Mouse (Mus musculus) v-Abl transformed pro-B cells (cell line): ENCODE results near the gene Frmpd4.

Source experiments
- in situ Hi-C, 2 experiments: fragments of 400-800 bp; cut with MboI; formaldehyde crosslinking; loops; one replicate each; pipeline ENCODE4 v1.15.1; 2025; ENCODE audit not compliant: unreplicated experiment in 2 of 2

Frmpd4 gene

DNA sequence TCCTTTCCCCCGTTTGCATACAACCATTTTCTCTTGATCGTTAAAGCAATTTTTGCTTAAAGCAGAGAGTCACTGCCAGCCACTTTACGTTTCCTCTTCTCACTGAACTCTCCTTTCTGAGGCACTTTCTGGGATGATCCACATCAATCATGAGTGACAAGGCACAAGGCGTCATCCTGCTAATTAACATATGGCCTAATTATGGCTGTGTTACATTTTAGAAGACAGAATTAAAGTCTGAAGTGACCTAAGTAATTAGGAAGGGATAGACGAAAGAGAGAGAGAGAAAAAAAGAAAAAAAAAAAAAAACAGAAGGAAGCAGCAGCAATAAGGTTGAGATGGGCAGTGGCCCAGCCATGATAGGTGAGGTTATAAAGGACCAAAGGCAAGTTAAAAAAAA lies at the start of gene Frmpd4:
Gene Frmpd4, minus strand, starts transcription at position 101 of the 400 bp plus-strand sequence.
- in situ Hi-C loops = no loop called here

DNA sequence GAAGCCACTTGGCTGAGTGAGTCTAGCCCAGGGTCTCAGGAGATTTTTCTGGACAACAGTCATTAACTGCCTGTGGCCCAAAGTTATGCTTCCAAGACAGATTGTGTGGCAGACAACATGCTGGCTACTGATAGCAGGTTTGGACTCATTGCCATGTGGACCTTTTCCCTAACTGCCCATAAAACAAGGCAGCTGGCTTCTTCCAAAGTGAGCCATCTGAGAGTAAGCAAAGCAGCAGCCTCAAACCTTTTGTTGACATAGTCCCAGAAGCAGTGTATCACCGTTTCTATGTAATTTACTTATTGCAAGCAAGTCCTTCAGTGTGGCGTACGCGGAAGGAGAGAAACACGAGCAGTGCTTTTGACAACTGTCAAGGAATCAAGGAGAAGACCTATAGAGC lies 18.2 kb upstream of the Frmpd4 start:
- in situ Hi-C loops = no loop called here

DNA sequence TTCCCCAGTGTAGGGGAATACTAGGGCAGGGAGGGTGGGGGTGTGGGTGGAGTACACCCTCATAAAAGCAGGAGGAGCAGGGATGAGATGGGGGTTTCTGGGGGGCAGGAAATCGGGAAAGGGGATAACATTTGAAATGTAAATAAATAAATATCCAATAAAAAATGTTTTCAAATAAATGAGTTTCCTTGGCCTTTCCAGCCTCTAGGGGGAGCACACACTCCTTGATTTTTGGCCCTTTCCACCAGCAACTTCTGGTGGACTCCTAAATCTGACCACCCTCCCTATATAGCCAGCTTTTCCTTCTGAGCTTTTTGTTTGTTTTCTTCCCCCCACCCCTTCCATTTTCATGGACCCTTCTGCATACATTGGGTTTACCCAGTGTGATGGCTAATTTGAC lies 7.3 kb upstream of the Frmpd4 start:
- in situ Hi-C loops = no loop called here

DNA sequence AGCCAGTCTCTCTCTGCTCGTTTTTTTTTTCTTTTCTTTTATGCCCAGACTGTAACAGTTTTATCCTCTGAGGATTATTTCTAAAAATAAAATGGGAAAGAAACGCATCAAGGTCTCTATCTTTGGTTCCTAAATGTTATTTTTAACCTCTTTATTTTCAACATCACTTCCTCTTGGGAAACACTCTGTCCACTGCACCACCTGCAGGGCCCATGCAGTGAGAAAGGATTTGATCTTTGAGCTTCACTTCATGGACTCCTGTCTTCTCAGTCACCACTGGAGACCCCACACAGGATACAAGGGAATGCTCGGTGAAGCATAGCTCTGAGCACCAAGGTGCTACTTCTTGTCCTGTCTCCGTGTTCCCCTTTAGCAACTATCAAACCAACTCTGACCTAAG lies 5.2 kb downstream of the Frmpd4 start:
- in situ Hi-C loops = no loop called here

DNA sequence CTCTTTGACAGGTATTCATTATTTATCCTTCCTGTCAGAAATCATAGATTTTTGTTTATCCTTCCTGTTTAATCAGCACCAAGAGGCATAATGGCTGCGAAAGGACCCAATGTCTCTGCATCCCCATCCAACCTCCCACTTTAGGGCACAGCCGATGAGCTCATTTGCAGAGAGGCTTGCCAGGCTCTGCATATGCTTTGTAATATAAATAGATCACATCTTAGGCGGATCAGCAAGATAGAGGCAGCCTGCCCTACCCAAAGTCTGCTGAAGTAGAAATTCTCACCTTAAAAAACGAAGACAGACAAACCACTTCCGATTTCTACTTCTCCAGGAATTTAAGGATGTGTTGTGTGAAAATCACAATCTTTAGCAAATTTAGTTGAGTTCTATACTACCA lies 7.8 kb downstream of the Frmpd4 start:
- in situ Hi-C loops = no loop called here

DNA sequence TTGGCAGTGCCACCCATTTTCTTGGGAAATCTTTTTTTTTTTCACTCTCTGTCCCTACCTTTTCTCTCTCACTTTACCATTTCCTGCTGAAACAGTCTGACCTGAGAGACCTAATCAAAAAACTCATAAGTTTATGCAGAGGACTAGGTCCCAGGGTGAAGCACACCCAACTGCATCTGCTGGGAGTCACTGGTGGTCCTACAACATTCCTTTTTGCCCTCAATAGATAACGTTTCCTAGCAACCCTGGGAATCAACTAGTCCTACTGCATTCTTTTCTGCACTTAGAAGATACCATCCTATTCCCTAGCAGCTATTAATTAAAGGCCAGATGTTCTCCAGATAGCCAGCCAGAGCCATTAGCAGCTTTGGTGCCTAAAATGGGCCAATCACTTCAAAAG lies 71.8 kb downstream of the Frmpd4 start:
- in situ Hi-C loops = no loop called here

DNA sequence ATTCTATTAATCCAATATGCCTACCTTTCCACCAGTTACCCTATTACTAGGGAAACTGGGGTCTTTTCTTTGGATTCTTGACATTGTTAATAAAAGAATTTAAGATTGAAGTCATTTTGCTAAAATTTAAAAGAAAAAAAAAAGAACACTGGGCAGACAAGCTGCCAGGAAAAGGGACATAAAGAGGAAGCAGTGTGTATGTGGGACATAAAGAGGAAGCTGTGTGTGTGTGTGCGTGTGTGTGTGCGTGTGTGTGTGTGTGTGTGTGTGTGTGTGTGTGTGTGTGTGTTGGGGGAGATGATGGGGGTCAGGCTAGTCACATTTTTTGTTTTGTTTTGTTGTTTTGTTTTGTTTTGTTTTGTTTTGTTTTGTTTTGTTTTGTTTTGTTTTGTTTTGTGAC lies 121.8 kb downstream of the Frmpd4 start:
- in situ Hi-C loops = no loop called here

DNA sequence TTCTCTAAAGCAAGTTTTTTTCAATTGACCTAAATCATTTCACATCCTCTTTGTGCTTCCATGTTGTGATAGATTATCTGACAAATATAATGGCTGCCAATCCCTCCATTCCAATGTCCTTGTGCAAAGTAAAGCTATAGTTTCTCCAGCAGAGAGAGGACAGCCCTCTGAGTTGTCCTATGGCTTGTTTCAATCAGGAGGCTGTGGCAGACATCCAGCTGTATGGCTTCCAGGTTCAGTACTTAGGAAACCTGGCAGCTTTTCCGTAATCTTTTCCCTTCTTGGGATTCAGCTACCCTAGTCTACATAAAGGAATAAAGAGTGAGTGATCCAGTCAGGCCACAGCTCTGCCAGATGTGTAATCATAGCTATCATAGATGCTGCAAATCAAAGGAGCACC lies 145.8 kb downstream of the Frmpd4 start:
- in situ Hi-C loops = no loop called here

DNA sequence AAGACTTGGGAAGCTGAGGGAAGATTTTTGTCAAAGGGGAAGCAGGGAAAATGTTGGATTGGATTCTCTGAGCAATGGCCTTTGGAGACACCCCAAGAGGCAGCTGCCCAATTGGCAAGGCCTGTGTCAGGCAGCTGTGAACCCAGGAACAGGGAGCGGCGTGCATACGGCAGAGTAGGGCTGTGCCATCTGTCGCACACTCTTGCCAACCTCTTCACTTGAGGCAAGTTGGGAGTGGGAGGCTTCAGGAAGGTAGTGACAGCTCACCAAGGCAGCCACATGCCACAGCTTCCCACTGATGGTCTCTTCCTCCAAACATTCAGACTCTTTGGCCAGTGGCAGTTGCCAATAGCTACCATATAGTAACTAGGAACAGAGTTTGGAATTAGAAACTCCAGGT lies 147.2 kb downstream of the Frmpd4 start:
- in situ Hi-C loops = no loop called here

DNA sequence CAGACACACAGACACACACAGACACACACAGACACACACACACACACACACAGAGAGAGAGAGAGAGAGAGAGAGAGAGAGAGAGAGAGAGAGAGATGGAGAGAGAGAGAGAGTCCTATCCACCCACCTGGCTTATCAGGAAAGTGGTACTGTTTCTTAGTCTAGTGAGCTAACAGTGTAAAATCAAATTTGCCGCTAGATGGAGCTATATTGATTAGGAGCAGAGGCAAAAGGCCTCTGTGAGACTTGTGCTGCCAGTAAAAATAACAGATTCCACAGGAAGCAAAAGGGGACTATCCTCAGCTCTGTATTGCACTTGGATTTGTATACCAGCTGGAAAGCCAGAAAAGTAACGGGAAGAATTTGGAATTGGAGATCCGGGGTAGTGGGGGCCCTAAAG lies 161.6 kb downstream of the Frmpd4 start:
- in situ Hi-C loops = loop anchor here (10.0 to 25.0 kb wide), 3 partner anchors 222 to 897 kb away; partner anchors contain the start of gene Hccs (in 1 of the 2)

DNA sequence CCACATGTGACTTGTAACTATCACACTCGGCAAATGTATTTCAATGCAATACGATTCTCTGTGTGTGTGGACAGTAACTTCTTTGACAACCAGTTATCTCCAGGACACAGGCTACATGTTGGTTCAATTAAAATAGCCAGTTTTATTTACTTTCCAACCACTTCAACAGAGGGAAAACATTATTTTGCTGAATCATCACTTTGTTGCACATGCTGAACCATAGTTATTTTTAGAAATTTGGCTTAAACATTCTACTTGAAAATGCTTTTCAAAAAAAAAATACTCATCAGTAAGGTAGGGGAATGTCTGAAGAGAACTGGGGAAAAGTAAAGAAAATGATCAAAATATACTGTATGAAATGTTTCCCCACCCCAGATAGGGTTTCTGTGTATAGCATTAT lies 173.5 kb downstream of the Frmpd4 start:
- in situ Hi-C loops = loop anchor here (25.0 kb wide), 2 partner anchors 234 to 909 kb away; partner anchors contain the start of gene Hccs (in 1 of the 2)

DNA sequence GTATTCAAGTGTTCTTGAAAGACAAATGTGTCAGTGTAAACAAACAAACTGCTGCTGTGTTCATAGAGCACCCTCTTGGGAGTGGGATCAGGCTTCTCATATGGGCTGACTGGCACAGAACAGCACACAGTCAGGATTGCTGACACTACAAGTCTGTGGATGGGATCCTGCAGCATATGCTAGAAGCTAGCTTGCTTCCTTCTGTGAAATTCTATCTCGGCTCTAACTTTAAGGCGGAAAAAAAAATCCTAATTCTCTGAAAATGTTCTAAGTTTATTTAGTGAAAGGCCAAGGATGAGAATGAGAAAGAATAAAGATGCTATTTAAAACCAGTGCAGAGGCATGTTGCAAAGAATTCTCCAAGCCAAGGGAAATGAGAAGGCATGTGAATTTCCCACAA lies 226.6 kb downstream of the Frmpd4 start:
- in situ Hi-C loops = no loop called here

DNA sequence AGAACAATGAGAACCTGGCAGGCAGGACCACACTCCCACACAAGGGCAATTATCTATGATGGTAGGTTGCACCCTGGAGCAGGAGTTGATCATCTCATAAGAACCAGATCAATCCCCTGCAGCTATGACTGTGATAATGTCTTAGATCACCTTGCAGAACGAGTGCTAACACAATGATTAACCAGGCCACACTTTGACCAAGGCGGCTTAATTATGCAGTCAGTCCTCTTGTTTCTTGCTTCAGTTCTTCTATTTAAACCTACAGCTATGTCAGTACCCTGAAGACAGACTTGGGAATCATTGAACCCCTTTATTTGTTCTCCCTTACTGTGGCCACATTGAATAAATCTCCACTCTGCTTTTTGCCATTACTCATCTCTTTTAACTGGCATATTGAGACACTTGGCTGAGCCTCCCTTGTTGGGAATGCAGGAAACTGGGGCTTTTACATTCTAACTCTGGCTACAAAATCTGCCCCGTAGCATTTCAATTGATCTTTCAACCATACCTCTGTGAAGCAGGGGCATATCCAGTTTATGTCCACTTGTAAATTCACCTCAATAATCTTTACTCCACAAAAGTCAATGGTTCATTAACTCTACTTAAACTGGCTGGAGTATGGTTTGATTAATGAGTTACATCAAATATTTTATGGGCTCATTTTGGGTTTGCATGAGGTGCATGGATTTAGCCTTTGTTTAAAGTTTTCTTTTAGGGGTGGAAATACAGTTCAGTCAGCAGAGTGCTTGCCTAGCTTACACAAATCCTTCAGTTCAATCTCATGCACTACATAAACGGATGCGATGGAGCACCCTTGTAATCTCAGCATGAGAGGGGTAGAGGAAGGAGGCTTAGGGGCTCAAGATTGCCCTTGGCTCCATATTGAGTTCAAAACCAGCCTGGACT lies 227.5 kb downstream of the Frmpd4 start:
- in situ Hi-C loops = no loop called here

DNA sequence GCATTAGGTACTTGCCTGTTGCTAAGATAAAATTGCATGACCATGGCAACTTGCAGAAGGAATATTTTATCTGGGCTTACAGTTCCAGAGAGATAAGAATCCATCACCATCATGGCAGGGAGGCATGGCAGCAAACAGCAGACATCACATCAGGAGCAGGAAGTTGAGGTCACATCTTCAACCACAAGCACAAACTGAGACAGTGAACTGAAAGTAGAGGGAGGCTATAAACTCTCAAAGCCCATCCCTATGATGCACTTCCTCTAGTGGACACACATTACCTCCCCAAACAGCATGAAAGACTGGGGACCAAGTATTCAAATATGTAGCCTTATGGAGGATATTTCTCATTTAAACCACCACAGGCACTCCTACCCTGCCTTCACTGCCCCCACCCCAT lies 238.8 kb downstream of the Frmpd4 start:
- in situ Hi-C loops = no loop called here

DNA sequence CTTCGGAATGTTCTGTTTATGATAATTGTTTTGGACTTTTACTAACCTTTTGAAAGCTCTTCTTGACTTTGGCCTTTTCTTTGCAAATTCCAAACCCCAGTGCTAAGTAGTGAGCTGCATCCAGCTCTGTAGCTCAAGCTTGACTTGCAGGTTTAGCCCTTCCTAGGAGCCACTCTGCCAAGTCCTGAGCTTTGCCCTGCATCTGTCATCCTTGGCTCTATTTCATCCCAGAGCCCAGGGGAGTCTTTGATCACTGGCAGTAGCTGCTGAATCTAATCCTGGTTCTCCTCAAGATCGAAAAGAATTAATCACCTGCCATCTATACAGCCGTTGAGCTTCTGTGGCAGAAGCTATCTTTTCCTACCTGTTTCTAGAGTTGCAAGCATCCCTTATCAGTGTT lies 251.9 kb downstream of the Frmpd4 start:
- in situ Hi-C loops = no loop called here

DNA sequence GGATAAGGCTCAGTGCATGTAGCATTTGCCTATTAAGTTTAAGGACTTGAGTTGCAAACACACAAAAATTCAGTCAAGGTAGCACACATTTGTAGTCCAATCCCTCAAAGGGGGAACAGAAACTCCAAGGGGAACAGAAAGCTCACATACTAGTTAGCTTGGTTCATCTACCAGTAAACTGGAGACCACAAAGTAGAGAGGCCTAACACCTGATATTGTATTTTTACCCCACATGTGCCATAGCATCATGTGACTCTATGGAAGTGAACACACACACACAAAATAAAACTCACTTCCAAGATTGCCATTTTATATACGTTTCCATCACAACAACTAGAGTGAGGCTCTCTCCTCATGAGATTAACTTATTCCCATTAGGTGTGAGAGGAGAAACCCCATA lies 264.9 kb downstream of the Frmpd4 start:
- in situ Hi-C loops = loop anchor here in 1 of 2 experiments (10.0 to 25.0 kb wide), 3 partner anchors 323 to 1000 kb away; partner anchors contain the start of gene Hccs

DNA sequence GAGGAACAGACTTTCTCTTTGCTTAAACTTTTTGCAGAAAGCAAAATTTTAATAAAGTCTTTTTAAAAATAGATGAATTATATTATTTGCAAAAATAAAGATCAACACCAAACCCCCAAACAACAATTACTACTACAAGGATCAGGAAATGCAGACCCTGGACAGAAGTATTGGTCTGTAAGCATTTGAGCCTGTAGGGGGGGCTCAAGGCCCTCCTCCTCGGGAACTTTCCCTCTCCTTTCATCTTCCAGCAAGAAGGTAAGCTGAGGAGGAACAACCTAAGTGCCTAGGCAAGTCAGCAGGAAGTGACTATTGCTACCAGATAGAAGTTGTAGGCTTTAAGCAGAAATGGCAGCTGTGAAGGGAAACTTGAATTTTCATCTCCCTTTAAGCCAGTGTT lies 266.9 kb downstream of the Frmpd4 start:
- in situ Hi-C loops = loop anchor here in 1 of 2 experiments (10.0 to 25.0 kb wide), 3 partner anchors 325 to 1002 kb away; partner anchors contain the start of gene Hccs

DNA sequence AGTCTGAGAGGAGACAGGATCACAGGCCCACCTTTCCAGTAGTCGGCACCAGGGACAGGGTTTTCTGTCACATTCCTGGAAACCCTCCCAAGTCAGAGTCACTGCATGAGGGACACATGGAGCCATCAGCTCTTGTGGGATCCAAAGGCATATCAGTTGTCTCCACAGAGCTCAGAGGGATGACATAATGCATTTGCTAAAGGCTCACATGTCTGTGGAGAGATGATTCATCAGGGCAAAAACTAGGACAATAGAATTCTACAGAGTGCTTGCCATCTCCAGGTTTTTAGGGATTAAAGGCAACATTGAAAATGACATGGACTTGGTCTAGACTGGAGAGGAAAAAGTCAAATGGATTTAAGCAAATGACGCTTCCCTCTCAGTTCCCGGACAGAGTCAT lies 284.5 kb downstream of the Frmpd4 start:
- in situ Hi-C loops = no loop called here

DNA sequence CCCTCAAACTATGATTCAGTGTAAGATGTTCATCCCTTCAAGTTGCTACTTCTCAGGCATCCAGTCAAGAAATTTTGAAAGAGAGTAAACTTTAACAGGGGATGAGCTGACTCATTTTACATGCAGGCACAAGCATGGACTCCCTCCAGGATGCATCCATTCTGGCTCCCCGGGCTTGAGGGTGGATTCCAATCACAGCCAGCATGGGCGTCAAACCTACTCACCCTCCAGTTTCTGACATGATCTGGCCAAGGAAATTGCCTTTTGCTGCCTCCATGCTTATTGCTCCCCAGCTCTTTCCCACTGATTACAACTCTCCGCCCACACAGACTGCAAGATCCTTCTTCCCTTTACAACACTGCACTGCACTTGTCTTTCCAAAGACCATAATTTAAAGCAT lies 370.0 kb downstream of the Frmpd4 start:
- in situ Hi-C loops = no loop called here

DNA sequence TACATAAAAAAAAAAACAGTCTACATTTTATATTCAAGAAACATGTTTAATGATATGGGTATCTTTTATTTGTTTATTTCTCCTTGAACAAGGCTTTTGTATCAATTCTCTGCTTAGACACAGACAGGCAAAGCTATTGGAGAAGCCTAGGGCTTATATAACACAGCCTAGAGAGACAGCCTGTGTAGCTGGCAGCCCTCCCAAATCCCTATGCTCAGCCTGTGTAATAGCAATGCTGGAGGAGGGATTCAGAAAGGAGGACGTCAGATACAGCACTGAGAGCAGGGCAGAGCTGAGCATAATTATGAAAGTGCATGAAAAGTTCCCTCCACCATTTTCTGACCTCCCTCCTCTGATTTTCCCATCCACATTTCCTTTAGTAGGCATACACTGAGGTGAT lies 385.1 kb downstream of the Frmpd4 start:
- in situ Hi-C loops = no loop called here

DNA sequence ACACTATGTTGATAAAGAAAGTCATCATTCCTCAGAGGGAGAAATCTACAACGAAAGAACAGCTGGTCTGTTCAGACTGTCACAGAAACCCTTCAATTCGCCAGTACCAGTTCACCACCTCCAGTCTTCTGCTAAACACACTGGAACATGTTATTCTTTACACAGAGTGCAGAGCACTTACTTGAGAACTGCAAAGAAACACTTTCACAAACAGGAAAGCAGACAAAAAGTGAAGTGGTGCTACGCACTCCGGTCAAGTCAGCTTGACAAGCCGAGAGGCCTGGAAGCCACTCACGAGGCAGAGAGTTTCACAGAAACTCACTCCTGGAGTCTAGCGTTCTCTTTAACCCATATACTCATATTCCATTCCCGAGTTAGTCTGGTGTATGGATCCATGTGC lies 387.5 kb downstream of the Frmpd4 start:
- in situ Hi-C loops = no loop called here

DNA sequence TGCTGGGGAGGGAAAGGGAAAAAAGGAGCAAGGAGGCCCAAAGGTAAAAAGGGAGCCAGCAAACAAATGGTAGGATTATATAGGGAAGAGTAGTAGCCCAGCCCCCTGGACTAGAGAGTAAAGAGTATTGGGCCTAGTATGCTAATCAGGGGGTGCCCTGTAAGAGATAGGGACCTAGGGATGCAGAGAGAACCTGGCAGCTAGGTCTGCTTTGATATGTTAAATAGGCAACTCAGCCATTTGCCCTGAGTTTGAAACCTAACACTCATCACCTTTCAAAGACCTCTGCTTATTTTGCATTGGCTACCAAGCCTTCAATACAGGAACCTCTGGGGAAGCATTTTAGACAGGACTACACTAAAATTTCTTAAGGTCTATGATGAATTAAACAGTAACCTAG lies 414.0 kb downstream of the Frmpd4 start:
- in situ Hi-C loops = no loop called here
